Mouse (Mus musculus) kidney, embryonic 14.5 days (tissue): ENCODE measurements at regions not wholly inside any gene's neighbourhood (a gene's known extent, or its start where the extent isn't known, plus 50 kb on each side); places are given as distances from the start of the nearest gene placed in this dataset.

Experiments
- ATAC-seq: fragments of 200-750 bp; cut with Nextera tagmentation; 2 replicates; pipeline ENCODE4 v1.8.0; 2017; ENCODE audit warnings: moderate number of reproducible peaks, mild to moderate bottlenecking, moderate TSS enrichment, moderate library complexity; ENCODE audit not compliant: low FRiP score, low TSS enrichment
- H3K27ac ChIP-seq: fragments of 300-500 bp; sonication (generic); 2 replicates; pipeline ENCODE4 v1.5.1; 2014; ENCODE audit warnings: low read depth, mild to moderate bottlenecking, low read length, moderate library complexity, mixed read lengths
- H3K27me3 ChIP-seq: fragments of 300-500 bp; sonication (generic); 2 replicates; pipeline ENCODE4 v1.6.1; 2014; ENCODE audit warnings: mild to moderate bottlenecking, low read length; ENCODE audit not compliant: control insufficient read depth, insufficient read depth
- H3K36me3 ChIP-seq: fragments of 300-500 bp; sonication (generic); 2 replicates; pipeline ENCODE4 v1.6.1; 2014; ENCODE audit warnings: low read length, mixed read lengths; ENCODE audit not compliant: control insufficient read depth, insufficient read depth
- H3K4me1 ChIP-seq: fragments of 300-500 bp; sonication (generic); 2 replicates; pipeline ENCODE4 v1.6.1; 2014; ENCODE audit warnings: low read length, mixed read lengths; ENCODE audit not compliant: control insufficient read depth, insufficient read depth
- H3K4me2 ChIP-seq: fragments of 300-500 bp; sonication (generic); replicated peaks from 2 replicates; pipeline ENCODE4 v1.6.1; 2014; ENCODE audit warnings: low read depth, mild to moderate bottlenecking, low read length
- H3K4me3 ChIP-seq: fragments of 300-500 bp; sonication (generic); 2 replicates; pipeline ENCODE4 v1.5.1; 2014; ENCODE audit warnings: mild to moderate bottlenecking, low read length
- H3K9ac ChIP-seq: fragments of 300-500 bp; sonication (generic); 2 replicates; pipeline ENCODE4 v1.6.1; 2014; ENCODE audit warnings: low read depth, mild to moderate bottlenecking, low read length, moderate library complexity
- H3K9me3 ChIP-seq: fragments of 300-500 bp; sonication (generic); 2 replicates; pipeline ENCODE4 v1.6.1; 2016; ENCODE audit warnings: low read length; ENCODE audit not compliant: control insufficient read depth
- WGBS: fragments of 180-500 bp; shearing (Covaris S2); extraction: QIAGEN DNeasy Blood & Tissue Kit; methylation state at CpG from one replicate; pipeline ENCODE4 v1.1.7; 2014; 5-methylcytosine and 5-hydroxymethylcytosine counted together

- 40% methylated on average over 3 of the region's 3 CpGs for WGBS
- ATAC-seq: no peak
Measured at GRCm38 (mm10) chr12:73451257-73451656, 94.9 kb downstream of the Tmem30b start.

DNA sequence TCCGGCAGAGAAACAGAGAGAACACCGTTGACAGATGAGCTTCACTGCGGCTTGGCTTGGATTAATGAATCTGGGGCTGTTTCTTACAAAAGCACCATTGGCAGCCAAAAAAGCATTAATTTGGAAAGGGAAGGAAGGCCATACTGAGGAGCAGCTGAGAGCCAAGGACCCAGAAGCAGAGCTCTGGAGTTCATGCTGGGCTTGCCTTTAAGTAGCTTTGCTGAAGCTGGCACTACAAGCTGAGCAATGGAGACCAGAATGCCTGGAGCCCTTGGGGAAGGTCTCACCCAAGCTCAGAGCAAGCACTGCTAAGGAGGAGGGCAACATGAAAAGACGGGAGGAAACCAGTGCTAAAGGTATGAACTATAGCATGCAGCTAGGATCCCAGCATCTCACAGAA is 95.7 kb downstream of the Tmem30b start:
- 84% methylated on average over 4 of the region's 4 CpGs for WGBS

More at GRCm38 (mm10) chr12:73451257-73451656, 94.9 kb downstream of the Tmem30b start:
- H3K9me3 ChIP-seq: peaks cover 4% of the 10 kb centered on the region; the same call in 1 of the 2 replicates
- no peak overlapping the region for H3K4me2 ChIP-seq
- H3K4me1 ChIP-seq: no peaks in the 10 kb centered on the region
- no peak overlapping the region for H3K4me3 ChIP-seq
- H3K27ac ChIP-seq: no peak overlapping the region
- H3K9ac ChIP-seq: no peak overlapping the region
- no peaks in the 10 kb centered on the region for H3K36me3 ChIP-seq
- H3K27me3 ChIP-seq: no peaks in the 10 kb centered on the region

GRCm38 (mm10) chr12:73449911-73450520 is 96.2 kb downstream of the Tmem30b start:
- Histone ChIP-seq H3K4me1 (peaks cover 3% of the 10 kb centered on the region; the same call in 1 of the 2 replicates), H3K27me3 (no peaks in the 10 kb centered on the region), H3K4me3 (no peak overlapping the region), H3K4me2 (no peak overlapping the region), H3K9me3 (peaks cover 4% of the 10 kb centered on the region; the same call in 1 of the 2 replicates), H3K36me3 (no peaks in the 10 kb centered on the region), H3K9ac (no peak overlapping the region), H3K27ac (no peak overlapping the region)
- ATAC-seq: no peak
- WGBS: 59% methylated on average over 9 of the region's 9 CpGs

More for the DNA sequence above, 95.7 kb downstream of the Tmem30b start:
- H3K27me3 ChIP-seq: no peaks in the 10 kb centered on the region
- H3K4me2 ChIP-seq: no peak overlapping the region
- no peak overlapping the region for H3K27ac ChIP-seq
- ATAC-seq: no peak
- H3K36me3 ChIP-seq: no peaks in the 10 kb centered on the region
- H3K9me3 ChIP-seq: peaks cover 4% of the 10 kb centered on the region; the same call in 1 of the 2 replicates
- no peaks in the 10 kb centered on the region for H3K4me1 ChIP-seq
- H3K4me3 ChIP-seq: no peak overlapping the region
- no peak overlapping the region for H3K9ac ChIP-seq

- no peak overlapping the region for H3K4me2 ChIP-seq
- H3K4me3 ChIP-seq: no peak overlapping the region
- 55% methylated on average over 9 of the region's 9 CpGs for WGBS
- peak overlapping the region; percentile 52; the same call in 1 of the 2 replicates for H3K27ac ChIP-seq
- H3K9me3 ChIP-seq: peaks cover 4% of the 10 kb centered on the region; the same call in 1 of the 2 replicates
- no peaks in the 10 kb centered on the region for H3K27me3 ChIP-seq
- peaks cover 4% of the 10 kb centered on the region; the same call in 1 of the 2 replicates for H3K4me1 ChIP-seq
- no peaks in the 10 kb centered on the region for H3K36me3 ChIP-seq
- ATAC-seq: peak; percentile 84
- H3K9ac ChIP-seq: no peak overlapping the region
Measured at GRCm38 (mm10) chr12:73449069-73449468, 97.1 kb downstream of the Tmem30b start.

DNA sequence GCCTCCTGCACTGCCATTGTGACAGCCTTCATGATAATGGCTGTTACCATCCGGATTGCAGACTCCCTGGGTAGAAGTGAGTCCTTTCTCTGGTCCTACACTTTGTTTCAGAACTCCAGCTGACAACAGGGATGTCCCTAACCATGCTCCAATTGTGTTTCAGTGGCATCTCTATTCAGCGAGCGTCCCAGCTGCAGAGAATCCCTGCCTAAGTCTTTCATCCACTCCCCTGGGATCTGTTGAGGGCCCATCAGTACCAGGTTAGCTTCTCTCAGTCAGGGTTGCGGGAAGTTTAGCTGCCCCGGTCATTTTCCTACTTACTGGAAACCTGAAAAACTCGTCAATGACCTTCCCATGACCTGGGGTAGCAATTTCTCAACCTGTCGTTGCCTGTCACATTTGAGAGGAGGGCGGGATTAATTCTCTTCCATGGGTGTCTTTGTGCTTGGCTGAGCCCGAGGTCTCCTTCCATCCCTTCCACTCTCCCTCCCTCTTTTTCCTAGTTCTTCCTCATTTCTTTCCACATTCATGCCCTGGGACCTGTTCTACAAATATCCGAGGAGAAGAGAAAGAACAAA is 97.7 kb downstream of the Tmem30b start:
- no peaks in the 10 kb centered on the region for H3K36me3 ChIP-seq
- no peaks in the 10 kb centered on the region for H3K27me3 ChIP-seq
- no peak overlapping the region for H3K4me3 ChIP-seq
- no peak overlapping the region for H3K9ac ChIP-seq
- no peak overlapping the region; the same call in 1 of the 2 replicates for H3K4me2 ChIP-seq
- 35% methylated on average over 10 of the region's 10 CpGs for WGBS
- H3K27ac ChIP-seq: peak overlapping the region; percentile 52; the same call in 1 of the 2 replicates
- peaks cover 4% of the 10 kb centered on the region; the same call in 1 of the 2 replicates for H3K4me1 ChIP-seq
- H3K9me3 ChIP-seq: peaks cover 4% of the 10 kb centered on the region; the same call in 1 of the 2 replicates
- ATAC-seq: no peak

DNA sequence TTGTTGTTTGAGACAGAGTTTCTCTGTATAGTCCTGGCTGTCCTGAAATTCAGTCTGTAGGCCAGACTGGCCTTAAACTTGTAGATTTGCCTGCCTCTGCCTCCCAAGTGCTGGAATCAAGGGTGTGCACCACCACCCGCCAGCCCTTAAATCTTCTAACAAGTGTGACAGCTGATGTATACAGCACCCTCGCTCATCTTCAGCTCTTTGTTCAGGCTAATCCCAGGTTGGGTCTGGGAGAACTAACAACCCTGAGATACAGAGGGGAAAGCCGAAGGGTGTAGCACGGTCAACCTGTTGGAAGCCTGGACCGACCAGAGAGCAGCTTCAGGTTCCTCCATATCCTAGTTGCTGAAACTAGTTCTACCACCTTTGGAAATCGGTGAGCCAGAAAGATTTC is 99.0 kb downstream of the Tmem30b start:
- WGBS: 81% methylated on average over 6 of the region's 6 CpGs

GRCm38 (mm10) chr12:73446148-73446547 is 100.0 kb downstream of the Tmem30b start:
- Histone ChIP-seq H3K27ac (no peak overlapping the region), H3K27me3 (no peaks in the 10 kb centered on the region), H3K9ac (no peak overlapping the region), H3K4me3 (no peak overlapping the region), H3K9me3 (peaks cover 4% of the 10 kb centered on the region; the same call in 1 of the 2 replicates), H3K4me1 (peaks cover 4% of the 10 kb centered on the region; the same call in 1 of the 2 replicates), H3K4me2 (no peak overlapping the region), H3K36me3 (no peaks in the 10 kb centered on the region)
- ATAC-seq: no peak
- 87% methylated on average over 7 of the region's 7 CpGs for WGBS

More for the DNA sequence above, 99.0 kb downstream of the Tmem30b start:
- H3K4me2 ChIP-seq: no peak overlapping the region
- no peak overlapping the region for H3K27ac ChIP-seq
- H3K4me1 ChIP-seq: peaks cover 4% of the 10 kb centered on the region; the same call in 1 of the 2 replicates
- ATAC-seq: no peak
- H3K36me3 ChIP-seq: no peaks in the 10 kb centered on the region
- no peak overlapping the region for H3K4me3 ChIP-seq
- no peaks in the 10 kb centered on the region for H3K27me3 ChIP-seq
- no peak overlapping the region for H3K9ac ChIP-seq
- H3K9me3 ChIP-seq: peaks cover 4% of the 10 kb centered on the region; the same call in 1 of the 2 replicates

GRCm38 (mm10) chr12:73445562-73445961 is 100.6 kb downstream of the Tmem30b start:
- Histone ChIP-seq H3K4me2 (no peak overlapping the region), H3K9ac (no peak overlapping the region), H3K27me3 (no peaks in the 10 kb centered on the region), H3K9me3 (peaks cover 4% of the 10 kb centered on the region; the same call in 1 of the 2 replicates), H3K27ac (no peak overlapping the region), H3K4me1 (peaks cover 4% of the 10 kb centered on the region; the same call in 1 of the 2 replicates), H3K4me3 (no peak overlapping the region), H3K36me3 (no peaks in the 10 kb centered on the region)
- WGBS: 62% methylated on average over 10 of the region's 10 CpGs
- peak; percentile 8; the same call in 1 of the 2 replicates for ATAC-seq

DNA sequence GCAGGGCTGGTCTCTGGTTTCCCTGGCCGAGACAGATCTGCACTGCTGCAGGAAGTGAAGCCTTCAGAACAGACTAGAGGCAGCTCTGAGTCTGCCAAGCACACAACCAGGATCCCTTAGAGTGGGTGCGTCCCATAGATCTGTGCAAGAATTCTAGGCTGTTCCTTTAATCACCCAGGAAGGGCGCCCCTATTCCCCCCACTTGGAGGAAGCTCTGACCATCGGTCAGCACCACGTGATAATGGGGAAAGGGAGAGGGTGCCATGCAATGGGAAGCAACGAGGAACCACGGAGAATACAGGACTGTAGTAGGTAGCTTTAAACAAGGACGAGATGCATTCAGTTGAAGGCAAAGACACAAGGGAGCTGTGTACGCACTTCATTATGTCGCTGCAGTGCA is 101.1 kb downstream of the Tmem30b start:
- 52% methylated on average over 10 of the region's 10 CpGs for WGBS
- Histone ChIP-seq H3K27me3 (no peaks in the 10 kb centered on the region), H3K9ac (no peak overlapping the region), H3K4me1 (peaks cover 4% of the 10 kb centered on the region; the same call in 1 of the 2 replicates), H3K9me3 (peaks cover 4% of the 10 kb centered on the region; the same call in 1 of the 2 replicates), H3K36me3 (no peaks in the 10 kb centered on the region), H3K4me2 (no peak overlapping the region), H3K27ac (peak overlapping the region; percentile 66), H3K4me3 (no peak overlapping the region)
- no peak for ATAC-seq
